9 mouse cellular contexts compared by ENCODE assay signal in the genomic region with DNA sequence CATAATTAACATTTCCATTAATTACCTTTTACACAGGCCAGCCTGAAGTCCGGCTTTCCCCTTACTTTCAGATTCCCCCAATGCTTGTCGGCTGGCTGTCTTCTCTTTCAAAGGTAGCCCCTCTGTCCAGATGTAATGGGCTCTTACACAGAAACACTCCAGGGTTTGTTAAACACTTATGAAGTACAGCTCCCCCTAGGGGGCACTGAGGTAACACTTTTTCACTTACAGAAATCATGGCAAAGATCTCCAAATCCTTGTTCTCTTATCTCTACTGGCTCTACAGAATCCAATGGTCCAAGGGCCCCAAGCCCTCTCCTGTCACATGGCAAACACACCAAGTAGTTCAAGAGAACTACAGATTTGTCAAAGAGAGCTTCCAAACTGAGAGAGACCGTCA. TPM values are rescaled to one million over a fixed set of nuclear protein-coding genes. Genes with fewer than 3 reads are reported as not detected.
A peak's percentile ranks its signal among the peaks of the same experiment; 100 is the strongest.
DNase-seq lines count a peak whose midpoint lies in the region; ATAC-seq and TF ChIP-seq lines count a peak whose summit lies in the region.
"Had no signal": no experiment of that assay in that cellular context is flagged by ENCODE, and none has a peak within 500 bp of the region (broad histone marks: within the 10 kb centered on the region; RNA-seq: fewer than 3 reads in every experiment).

No protein-coding gene starts in this region.

- H3K4me3 ChIP-seq in midbrain, embryonic 14.5 days (replicated peaks; ENCODE audit: low read depth, low read length), result no peak overlapping the region
- H3K4me3 ChIP-seq in midbrain, embryonic 15.5 days, result no peak overlapping the region
- H3K4me3 ChIP-seq in liver, embryonic 14.5 days (ENCODE audit: insufficient read depth in 1 of 2, low read depth in 2 of 2, low read length in 2 of 2), result no peak overlapping the region
- H3K4me3 ChIP-seq: heart, embryonic 15.5 days had no signal

- no peak overlapping the region for H3K4me2 ChIP-seq in midbrain, embryonic 14.5 days (ENCODE audit: low read length)
- no peak overlapping the region for H3K4me2 ChIP-seq in midbrain, embryonic 15.5 days
- no peak overlapping the region for H3K4me2 ChIP-seq in liver, embryonic 14.5 days (ENCODE audit: low read depth)
- H3K4me2 ChIP-seq: heart, embryonic 15.5 days had no signal

- H3K36me3 ChIP-seq in midbrain, embryonic 14.5 days (ENCODE audit: control insufficient read depth, insufficient read depth, low read length), result no peaks in the 10 kb centered on the region
- H3K36me3 ChIP-seq in midbrain, embryonic 15.5 days (replicated peaks), result no peaks in the 10 kb centered on the region
- H3K36me3 ChIP-seq in liver, embryonic 14.5 days (replicated peaks; ENCODE audit: control insufficient read depth, insufficient read depth, low read depth), result no peaks in the 10 kb centered on the region
- H3K36me3 ChIP-seq: heart, embryonic 15.5 days had no signal

- WGBS in midbrain, embryonic 14.5 days, result 85% methylated on average over 3 of the region's 3 CpGs
- WGBS in midbrain, embryonic 15.5 days, result 83% methylated on average over 3 of the region's 3 CpGs
- WGBS in liver, embryonic 14.5 days (ENCODE audit: insufficient replicate concordance), result 50% methylated on average over 3 of the region's 3 CpGs

- intact Hi-C loops in gastrocnemius, postnatal 36 days (cut with DNase I), result loop anchor here (5.0 kb wide), 1 partner anchor 93 kb away; no protein-coding TSS in a partner anchor

- no peak overlapping the region for H3K9ac ChIP-seq in midbrain, embryonic 14.5 days (replicated peaks; ENCODE audit: low read length)
- H3K9ac ChIP-seq in midbrain, embryonic 15.5 days, result no peak overlapping the region
- no peak overlapping the region for H3K9ac ChIP-seq in liver, embryonic 14.5 days (replicated peaks)
- H3K9ac ChIP-seq: heart, embryonic 15.5 days had no signal

- no peaks in the 10 kb centered on the region for H3K27me3 ChIP-seq in midbrain, embryonic 14.5 days (ENCODE audit: control insufficient read depth, insufficient read depth, low read length)
- peaks cover 2% of the 10 kb centered on the region; the same call in 1 of the 2 replicates for H3K27me3 ChIP-seq in midbrain, embryonic 15.5 days (replicated peaks)
- H3K27me3 ChIP-seq in liver, embryonic 14.5 days (ENCODE audit: control insufficient read depth, insufficient read depth, low read length), result no peaks in the 10 kb centered on the region
- H3K27me3 ChIP-seq: heart, embryonic 15.5 days had no signal

- H3K9me3 ChIP-seq in midbrain, embryonic 14.5 days (ENCODE audit: control insufficient read depth, low read length), result no peaks in the 10 kb centered on the region
- H3K9me3 ChIP-seq in midbrain, embryonic 15.5 days, result no peaks in the 10 kb centered on the region
- H3K9me3 ChIP-seq in liver, embryonic 14.5 days (ENCODE audit: control insufficient read depth, low read length), result no peaks in the 10 kb centered on the region
- H3K9me3 ChIP-seq: heart, embryonic 15.5 days had no signal

- TF ChIP-seq CTCF in liver, embryonic 14.5 days (IDR thresholded peaks at IDR 0.05; ENCODE audit: low read depth), result peak; percentile 53; the same call in 1 of the 2 replicates

- no peak overlapping the region for H3K27ac ChIP-seq in midbrain, embryonic 14.5 days (replicated peaks; ENCODE audit: low read depth, low read length)
- H3K27ac ChIP-seq in midbrain, embryonic 15.5 days, result no peak overlapping the region
- H3K27ac ChIP-seq in liver, embryonic 14.5 days, result no peak overlapping the region
- H3K27ac ChIP-seq: heart, embryonic 15.5 days had no signal

- no peaks in the 10 kb centered on the region for H3K4me1 ChIP-seq in midbrain, embryonic 14.5 days (ENCODE audit: control insufficient read depth, insufficient read depth, low read length)
- peaks cover 3% of the 10 kb centered on the region; the same call in 1 of the 2 replicates for H3K4me1 ChIP-seq in midbrain, embryonic 15.5 days
- no peaks in the 10 kb centered on the region; a peak in 1 of 4 replicates for H3K4me1 ChIP-seq in liver, embryonic 14.5 days (replicated peaks; ENCODE audit: control insufficient read depth in 2 of 2, insufficient read depth in 2 of 2, low read length in 1 of 2)

- no peak for ATAC-seq in midbrain, embryonic 14.5 days (ENCODE audit: low FRiP score, low TSS enrichment)
- ATAC-seq in midbrain, embryonic 15.5 days (replicated peaks), result no peak
- ATAC-seq in liver, embryonic 14.5 days (ENCODE audit: insufficient read depth), result no peak

- TF ChIP-seq EP300 in liver, embryonic 14.5 days (IDR thresholded peaks at IDR 0.05; ENCODE audit: low read depth), result no peak

- peak; percentile 33 for DNase-seq in gastrocnemius, adult 18-20 months (ENCODE audit: low spot score)
- no peak for DNase-seq in gastrocnemius, postnatal 36 days
- DNase-seq in midbrain, embryonic 14.5 days, result peak; percentile 60
- DNase-seq in c-Kit-positive CD71-positive TER-119-positive erythroid progenitor cells, embryonic 14.5 days (ENCODE audit: low spot score), result peak; percentile 44
- peak; percentile 20 to 32 (median 23) for DNase-seq in liver, embryonic 14.5 days (ENCODE audit: low read depth in 3 of 3, low spot score in 3 of 3)
- DNase-seq in thymus, postnatal 0 days (ENCODE audit: low spot score), result peak; percentile 75
- DNase-seq in gastrocnemius, postnatal 10 days, result no peak

RNA-seq across cellular contexts. Expression of a gene that starts 25.7 kb away (rescaled TPM):
- total RNA-seq in gastrocnemius, adult 18-20 months (2021), result under 1 TPM; 0.57 to 0.74 TPM
- total RNA-seq in gastrocnemius, postnatal 36 days (2021), result under 1 TPM; 0.23 to 0.32 TPM
- polyA plus RNA-seq in midbrain, embryonic 14.5 days (2014; fragmentation: Nextera tagmentation; extraction: Ambion mirVana), result 0.51 and 33.1 TPM in 2 replicates
- polyA plus RNA-seq in midbrain, embryonic 15.5 days (2015; fragmentation: Nextera tagmentation; extraction: Ambion mirVana), result 50.2 and 63.7 TPM in 2 replicates
- polyA plus RNA-seq in liver, embryonic 14.5 days (2012; rRNA removed), result 14.9 and 17.2 TPM in 2 replicates
- 19.3 and 21.7 TPM in 2 replicates for polyA plus RNA-seq in liver, embryonic 14.5 days (2014; fragmentation: Nextera tagmentation; extraction: Ambion mirVana)
- 4.3 and 5.6 TPM in 2 replicates for polyA plus RNA-seq in thymus, postnatal 0 days (2015; fragmentation: Nextera tagmentation; extraction: Ambion mirVana)
- total RNA-seq in gastrocnemius, postnatal 10 days (2021), result 1 to 10 TPM; 6.6 to 7.0 TPM

RNA-seq across cellular contexts. Expression of a gene that starts 28.6 kb away (rescaled TPM):
- 1 to 10 TPM in 1 of 2 experiments, under 1 TPM in 1; 0.91 to 1.4 TPM for total RNA-seq in gastrocnemius, adult 18-20 months (2021)
- 1 to 10 TPM in 1 of 2 experiments, under 1 TPM in 1; 0.48 to 1.2 TPM for total RNA-seq in gastrocnemius, postnatal 36 days (2021)
- 0.65 and 6.2 TPM in 2 replicates for polyA plus RNA-seq in midbrain, embryonic 14.5 days (2014; fragmentation: Nextera tagmentation; extraction: Ambion mirVana)
- 2.1 and 3.4 TPM in 2 replicates for polyA plus RNA-seq in midbrain, embryonic 15.5 days (2015; fragmentation: Nextera tagmentation; extraction: Ambion mirVana)
- 2.6 and 2.9 TPM in 2 replicates for polyA plus RNA-seq in liver, embryonic 14.5 days (2012; rRNA removed)
- polyA plus RNA-seq in liver, embryonic 14.5 days (2014; fragmentation: Nextera tagmentation; extraction: Ambion mirVana), result 5.4 and 6.0 TPM in 2 replicates
- polyA plus RNA-seq in thymus, postnatal 0 days (2015; fragmentation: Nextera tagmentation; extraction: Ambion mirVana), result 48.3 and 54.4 TPM in 2 replicates
- total RNA-seq in gastrocnemius, postnatal 10 days (2021), result under 1 TPM; 0.25 to 0.52 TPM

Comparison
In these comparisons a context has a peak if more than half of its experiments do, and no peak if none do; other contexts are left out.
1. DNase-seq: peak in gastrocnemius, adult 18-20 months (single experiment), midbrain, embryonic 14.5 days (single experiment), c-Kit-positive CD71-positive TER-119-positive erythroid progenitor cells, embryonic 14.5 days (single experiment), liver, embryonic 14.5 days (3 of 3) and thymus, postnatal 0 days (single experiment); none in gastrocnemius, postnatal 36 days (0 of 2) and gastrocnemius, postnatal 10 days (single experiment).